Mouse (Mus musculus) layer of hippocampus, adult 9-11 months (tissue): ENCODE results near the gene Akr1b7.
"Not testable (repeated sequence)": the region's sequence is repeated elsewhere in the genome, so short reads cannot be mapped to it uniquely, and the experiment has no call there.

Experiments used
- DNase-seq: peaks from one replicate; pipeline ENCODE4 v3.0.0; 2022

Akr1b7 gene

GRCm38 (mm10) chr6:34412023-34412422 lies at the start of gene Akr1b7:
Gene Akr1b7 (plus strand): TSS chr6:34412334.
- DNase-seq, result no peak

- DNase-seq, result no peak
Observed at GRCm38 (mm10) chr6:34364217-34365136, 47.7 kb upstream of the Akr1b7 start.

- DNase-seq, result no peak
Observed at GRCm38 (mm10) chr6:34367998-34368397, 44.1 kb upstream of the Akr1b7 start.

GRCm38 (mm10) chr6:34370081-34370480 lies 42.1 kb upstream of the Akr1b7 start:
- no peak for DNase-seq

GRCm38 (mm10) chr6:34371700-34372351 lies 40.3 kb upstream of the Akr1b7 start:
- DNase-seq, result peak; percentile 78

GRCm38 (mm10) chr6:34373841-34374240 lies 38.3 kb upstream of the Akr1b7 start:
- DNase-seq, result no peak

GRCm38 (mm10) chr6:34375888-34376287 lies 36.2 kb upstream of the Akr1b7 start:
- not testable (repeated sequence) for DNase-seq

GRCm38 (mm10) chr6:34383401-34383800 lies 28.7 kb upstream of the Akr1b7 start:
- DNase-seq, result no peak

- DNase-seq, result peak; percentile 86
Observed at GRCm38 (mm10) chr6:34384110-34384661, 27.9 kb upstream of the Akr1b7 start, which contains the start of gene Akr1b10. Gene Akr1b10 (plus strand): TSS chr6:34384218.

GRCm38 (mm10) chr6:34384701-34385370 lies 27.3 kb upstream of the Akr1b7 start:
- DNase-seq, result no peak

GRCm38 (mm10) chr6:34388420-34389156 lies 23.5 kb upstream of the Akr1b7 start:
- no peak for DNase-seq

GRCm38 (mm10) chr6:34395897-34396296 lies 16.2 kb upstream of the Akr1b7 start:
- DNase-seq, result no peak

- no peak for DNase-seq
Observed at GRCm38 (mm10) chr6:34398431-34398830, 13.7 kb upstream of the Akr1b7 start.

GRCm38 (mm10) chr6:34399606-34400220 lies 12.4 kb upstream of the Akr1b7 start:
- no peak for DNase-seq

- no peak for DNase-seq
Observed at GRCm38 (mm10) chr6:34400696-34401095, 11.4 kb upstream of the Akr1b7 start.

- no peak for DNase-seq
Observed at GRCm38 (mm10) chr6:34406746-34407145, 5.4 kb upstream of the Akr1b7 start.

- no peak for DNase-seq
Observed at GRCm38 (mm10) chr6:34407403-34407802, 4.7 kb upstream of the Akr1b7 start.

GRCm38 (mm10) chr6:34412688-34413087 lies 554 bp downstream of the Akr1b7 start:
- no peak for DNase-seq

GRCm38 (mm10) chr6:34413386-34413785 lies 1.3 kb downstream of the Akr1b7 start:
- DNase-seq, result not testable (repeated sequence)

GRCm38 (mm10) chr6:34416521-34416920 lies 4.4 kb downstream of the Akr1b7 start:
- no peak for DNase-seq

GRCm38 (mm10) chr6:34419071-34419470 lies 6.9 kb downstream of the Akr1b7 start:
- DNase-seq, result no peak

GRCm38 (mm10) chr6:34439006-34439405 lies 26.9 kb downstream of the Akr1b7 start:
- no peak for DNase-seq
